Mouse (Mus musculus) olfactory bulb, adult 2 months (tissue): Measurements from ENCODE around the gene Tnfrsf14.

Experiments used
- CTCF ChIP-seq: fragments of 200-500 bp; IDR thresholded peaks from 2 replicates; pipeline ENCODE4 v1.5.1; 2012; ENCODE audit warnings: low read depth, mild to moderate bottlenecking, low read length, moderate library complexity; ENCODE audit not compliant: insufficient read depth
- POLR2A ChIP-seq: fragments of 200-500 bp; IDR thresholded peaks from 2 replicates; pipeline ENCODE4 v1.6.1; 2012; ENCODE audit warnings: mild to moderate bottlenecking, low read depth, low read length, moderate library complexity; ENCODE audit not compliant: insufficient read depth

DNA sequence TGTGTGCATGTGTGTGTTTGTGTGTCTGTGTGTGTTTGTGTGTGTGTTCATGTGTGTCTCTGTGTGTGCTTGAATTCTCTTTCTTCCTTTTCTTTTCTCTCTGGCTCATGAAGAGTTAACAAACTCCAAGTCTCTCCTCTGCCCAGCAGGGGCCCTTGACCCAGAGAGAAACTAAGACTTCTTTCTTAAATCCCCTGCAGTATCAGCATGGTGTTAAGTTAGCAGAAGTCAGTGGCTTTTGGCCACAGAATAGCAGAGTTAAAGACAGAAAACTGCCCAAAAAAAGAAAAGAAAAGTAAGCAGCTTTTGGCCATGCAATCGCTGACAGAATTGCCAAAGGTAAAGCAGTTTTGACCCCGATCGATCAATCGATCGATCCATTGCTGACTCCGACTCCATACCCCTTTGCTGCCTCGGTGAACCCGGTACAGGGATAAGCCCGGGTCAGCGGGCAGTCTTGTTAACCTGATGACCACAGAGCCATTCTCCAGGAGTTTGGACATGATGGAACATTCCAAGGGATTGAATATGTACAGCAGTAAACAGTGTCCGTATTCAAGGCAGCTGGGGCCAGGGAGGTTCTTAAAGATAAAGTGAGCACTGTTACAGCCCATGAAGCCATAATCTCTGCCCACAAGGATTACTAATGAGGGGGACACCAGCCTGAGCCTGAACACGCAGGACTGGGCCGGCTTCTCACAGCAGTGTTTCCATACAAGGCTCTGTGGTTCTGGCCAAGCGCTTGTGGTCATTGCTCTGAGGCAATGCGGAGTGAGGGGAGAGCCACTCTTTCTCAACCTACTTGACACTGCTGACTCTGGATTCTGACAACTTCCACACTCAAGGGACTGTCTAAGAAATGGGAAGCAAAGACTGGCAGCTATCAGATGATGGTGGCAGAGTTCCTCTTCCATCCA is 17.5 kb downstream of the Tnfrsf14 start:
- TF ChIP-seq CTCF, result no peak
- no peak for TF ChIP-seq POLR2A
